Mouse (Mus musculus) limb, embryonic 15.5 days (tissue): ENCODE measurements around the gene Ptpn18. TPM values are rescaled to one million over a fixed set of nuclear protein-coding genes. Genes with fewer than 3 reads are reported as not detected.
A peak's percentile ranks its signal among the peaks of the same experiment; 100 is the strongest.
"Not testable (repeated sequence)": the region's sequence is repeated elsewhere in the genome, so short reads cannot be mapped to it uniquely, and the experiment has no call there.

Experiments used
- ATAC-seq: fragments of 200-750 bp; cut with Nextera tagmentation; 2 replicates; pipeline ENCODE4 v1.8.0; 2017; ENCODE audit warnings: low read depth, moderate TSS enrichment; ENCODE audit not compliant: insufficient number of reproducible peaks, low FRiP score, low TSS enrichment
- H3K27ac ChIP-seq: fragments of 300-500 bp; sonication (generic); 2 replicates; pipeline ENCODE4 v1.5.1; 2015; ENCODE audit warnings: moderate library complexity, mild to moderate bottlenecking, inconsistent platforms
- H3K27me3 ChIP-seq: fragments of 300-500 bp; sonication (generic); 2 replicates; pipeline ENCODE4 v1.6.1; 2015; ENCODE audit warnings: inconsistent platforms
- H3K36me3 ChIP-seq: fragments of 300-500 bp; sonication (generic); 2 replicates; pipeline ENCODE4 v1.6.1; 2015; ENCODE audit warnings: inconsistent platforms
- H3K4me1 ChIP-seq: fragments of 300-500 bp; sonication (generic); 2 replicates; pipeline ENCODE4 v1.6.1; 2015; ENCODE audit warnings: inconsistent platforms
- H3K4me2 ChIP-seq: fragments of 300-500 bp; sonication (generic); 2 replicates; pipeline ENCODE4 v1.6.1; 2015; ENCODE audit warnings: mild to moderate bottlenecking, inconsistent platforms
- H3K4me3 ChIP-seq: fragments of 300-500 bp; sonication (generic); 2 replicates; pipeline ENCODE4 v1.5.1; 2015; ENCODE audit warnings: mild to moderate bottlenecking, inconsistent platforms
- H3K9ac ChIP-seq: fragments of 300-500 bp; sonication (generic); 2 replicates; pipeline ENCODE4 v1.6.1; 2015; ENCODE audit warnings: inconsistent platforms
- H3K9me3 ChIP-seq: fragments of 300-500 bp; sonication (generic); 2 replicates; pipeline ENCODE4 v1.6.1; 2016; ENCODE audit warnings: inconsistent platforms
- WGBS: fragments of 180-500 bp; shearing (Covaris S2); methylation state at CpG from one replicate; pipeline ENCODE4 v1.1.7; 2015; 5-methylcytosine and 5-hydroxymethylcytosine counted together
- polyA plus RNA-seq: library from polyadenylated mRNA; unstranded; fragments of >200 nt; fragmentation: Nextera tagmentation; extraction: Ambion mirVana; gene quantifications from 2 replicates; pipeline ENCODE4 v1.2.1, GENCODE M21; 2015

Gene Ptpn18
- polyA plus RNA-seq, 1 experiment from 2014 or later: 17.4 TPM

DNA sequence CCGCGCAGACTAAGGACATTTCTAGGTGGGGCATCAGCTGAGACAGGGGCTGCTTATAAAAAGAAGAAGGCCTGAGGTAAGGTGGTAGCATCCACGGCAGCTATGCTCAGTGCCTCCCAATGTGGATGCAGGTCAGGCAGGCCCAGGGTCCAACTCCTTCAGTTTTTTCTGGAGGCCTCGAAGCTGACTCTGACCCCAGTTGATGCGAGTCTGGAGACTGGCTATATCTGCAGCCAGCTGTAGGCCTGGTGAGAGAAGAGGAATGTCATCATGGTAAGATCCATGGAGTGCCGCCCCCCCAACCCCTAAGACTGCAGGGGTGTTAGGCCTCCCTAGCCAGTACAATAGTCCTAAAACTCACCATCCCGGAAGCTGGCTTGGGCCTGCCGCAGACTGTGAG, 22.2 kb upstream of the Ptpn18 start:
- not testable (repeated sequence) for H3K27ac ChIP-seq, H3K9ac ChIP-seq, H3K4me2 ChIP-seq, H3K36me3 ChIP-seq, H3K27me3 ChIP-seq, H3K9me3 ChIP-seq, ATAC-seq, H3K4me3 ChIP-seq
- 93% methylated on average over 8 of the region's 8 CpGs for WGBS
- H3K4me1 ChIP-seq: peaks cover 32% of the 10 kb centered on the region

- H3K27ac ChIP-seq: no peak overlapping the region
Observed at GRCm38 (mm10) chr1:34438381-34439051, 21.0 kb upstream of the Ptpn18 start.

DNA sequence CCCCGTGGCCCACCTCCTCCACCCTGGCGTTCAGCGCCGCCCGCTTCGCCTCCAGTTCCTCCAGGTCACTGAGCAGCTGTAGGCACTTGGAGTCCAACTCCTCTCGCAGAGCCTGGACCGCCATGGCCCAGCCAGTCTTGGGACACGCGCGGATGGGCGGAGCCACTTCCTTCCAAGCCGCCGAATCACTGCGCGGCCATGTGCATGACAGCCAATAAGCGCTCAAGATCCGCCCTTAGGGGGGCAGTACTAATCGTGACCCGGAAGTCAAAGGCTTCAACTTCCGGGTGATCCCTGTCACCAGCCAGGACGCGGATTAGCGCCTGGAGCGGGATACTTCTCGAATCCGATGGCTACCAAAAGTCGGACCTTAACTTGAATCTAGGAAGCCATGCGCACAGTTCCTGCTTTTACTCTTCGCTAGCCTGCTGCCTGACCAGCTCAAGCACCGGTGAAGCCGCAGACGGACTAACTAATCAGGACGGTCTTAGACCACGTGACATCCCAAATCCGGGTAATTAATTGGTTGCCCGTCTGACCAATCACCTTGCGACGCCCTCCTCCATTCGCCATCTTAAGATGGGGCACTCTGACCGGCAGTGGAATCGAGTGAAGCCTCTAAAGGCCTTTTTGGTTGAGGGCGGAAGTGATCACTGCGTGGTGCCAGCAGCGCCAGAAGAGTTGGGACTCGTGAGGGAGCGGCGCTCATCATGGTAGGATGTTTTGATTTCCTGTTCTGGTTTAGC, 20.2 kb upstream of the Ptpn18 start, which contains the start of the genes Ccdc115 and Imp4:
Ccdc115 (minus strand) TSS at position 458 of the 746 bp plus-strand sequence.
Imp4 (plus strand) TSS at position 637 of the 746 bp plus-strand sequence.
- Histone ChIP-seq H3K4me2 (peak within 1 kb of the TSS; percentile 61), H3K9me3 (no peaks in the 10 kb centered on the region), H3K27ac (peak within 1 kb of the TSS; percentile 76), H3K9ac (peak within 1 kb of the TSS; percentile 49), H3K4me1 (peaks cover 18% of the 10 kb centered on the region), H3K4me3 (peak within 1 kb of the TSS; percentile 67), H3K36me3 (peaks cover 22% of the 10 kb centered on the region), H3K27me3 (no peaks in the 10 kb centered on the region)
- under 1% methylated on average over 48 of the region's 48 CpGs for WGBS
- ATAC-seq: peak; percentile 96

More at GRCm38 (mm10) chr1:34438381-34439051, 21.0 kb upstream of the Ptpn18 start:
- Histone ChIP-seq H3K4me2 (peak overlapping the region; percentile 61), H3K9me3 (no peaks in the 10 kb centered on the region), H3K9ac (no peak overlapping the region), H3K4me3 (peak overlapping the region; percentile 67), H3K27me3 (no peaks in the 10 kb centered on the region), H3K36me3 (peaks cover 13% of the 10 kb centered on the region), H3K4me1 (peaks cover 22% of the 10 kb centered on the region)
- ATAC-seq: no peak
- WGBS: 39% methylated on average over 15 of the region's 20 CpGs

DNA sequence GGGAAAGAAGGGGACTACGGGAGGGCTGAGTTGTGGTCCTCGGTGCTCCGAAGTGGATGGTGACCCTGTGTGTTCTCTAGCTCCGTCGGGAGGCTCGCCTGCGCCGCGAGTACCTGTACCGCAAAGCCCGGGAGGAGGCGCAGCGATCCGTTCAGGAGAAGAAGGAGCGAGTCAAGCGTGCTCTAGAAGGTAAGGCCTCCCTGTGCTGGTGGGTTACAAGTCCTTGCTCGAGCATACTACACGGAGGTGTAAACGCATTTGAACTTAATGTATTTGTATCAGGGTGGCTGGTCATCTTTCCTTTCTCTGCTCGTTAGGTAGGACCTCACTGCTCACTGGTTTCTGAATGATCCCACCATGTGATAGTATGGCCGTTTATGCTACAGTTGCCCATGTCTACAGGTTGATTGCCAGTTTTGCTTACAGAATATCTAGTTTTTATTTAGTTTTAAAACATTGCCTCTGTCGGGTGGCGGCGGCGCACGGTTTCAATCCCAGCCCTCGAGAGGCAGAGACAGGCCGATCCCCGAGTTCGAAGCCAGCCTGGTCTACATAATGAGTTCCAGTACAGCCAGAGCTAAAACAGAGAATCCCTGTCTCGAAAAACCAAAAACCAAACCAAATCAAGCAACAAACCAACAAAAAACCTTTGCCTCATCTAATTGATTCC, 19.5 kb upstream of the Ptpn18 start:
- peak overlapping the region; percentile 67 for H3K4me3 ChIP-seq
- peak overlapping the region; percentile 31 for H3K9ac ChIP-seq
- peak overlapping the region; percentile 54 for H3K27ac ChIP-seq
- peaks cover 17% of the 10 kb centered on the region for H3K4me1 ChIP-seq
- H3K36me3 ChIP-seq: peaks cover 29% of the 10 kb centered on the region
- no peaks in the 10 kb centered on the region for H3K9me3 ChIP-seq
- ATAC-seq: no peak; the same call in 1 of the 2 replicates
- H3K4me2 ChIP-seq: peak overlapping the region; percentile 59
- no peaks in the 10 kb centered on the region for H3K27me3 ChIP-seq
- 7% methylated on average over 31 of the region's 31 CpGs for WGBS

- no peak for ATAC-seq
- Histone ChIP-seq H3K9ac (no peak overlapping the region), H3K4me1 (peaks cover 13% of the 10 kb centered on the region), H3K27ac (no peak overlapping the region), H3K36me3 (peaks cover 41% of the 10 kb centered on the region), H3K4me2 (no peak overlapping the region), H3K27me3 (no peaks in the 10 kb centered on the region), H3K4me3 (no peak overlapping the region), H3K9me3 (no peaks in the 10 kb centered on the region)
- 91% methylated on average over 6 of the region's 6 CpGs for WGBS
Observed at GRCm38 (mm10) chr1:34443124-34443523, 16.4 kb upstream of the Ptpn18 start.

GRCm38 (mm10) chr1:34458431-34458830, 1.1 kb upstream of the Ptpn18 start:
- ATAC-seq: no peak
- WGBS: 32% methylated on average over 8 of the region's 8 CpGs
- Histone ChIP-seq H3K4me1 (peaks cover 11% of the 10 kb centered on the region; the same call in 1 of the 2 replicates), H3K27me3 (peaks cover 56% of the 10 kb centered on the region), H3K36me3 (no peaks in the 10 kb centered on the region), H3K4me2 (no peak overlapping the region), H3K4me3 (no peak overlapping the region), H3K27ac (no peak overlapping the region), H3K9ac (no peak overlapping the region), H3K9me3 (no peaks in the 10 kb centered on the region)

DNA sequence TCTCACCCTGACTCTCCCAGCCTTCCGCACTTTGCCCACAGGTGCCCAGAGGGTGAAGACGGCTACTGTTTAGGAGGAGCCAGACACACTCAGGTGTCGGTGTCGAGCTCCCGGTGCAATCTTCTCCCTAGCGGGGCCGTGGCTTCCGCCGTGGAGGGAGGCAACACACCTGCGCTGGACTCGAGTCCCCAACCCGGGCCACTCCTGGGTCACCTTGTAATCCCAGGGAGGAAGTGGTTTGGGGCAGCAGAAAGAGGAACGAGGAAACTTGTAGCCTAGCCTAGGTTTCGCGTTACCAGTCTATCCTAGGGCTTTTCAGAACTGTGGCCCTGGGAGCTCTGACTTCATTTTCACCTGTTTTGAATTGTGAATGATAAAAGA, 489 bp downstream of the Ptpn18 start:
- Histone ChIP-seq H3K4me1 (peaks cover 11% of the 10 kb centered on the region; the same call in 1 of the 2 replicates), H3K9ac (peak overlapping the region; percentile 31; the same call in 1 of the 2 replicates), H3K36me3 (no peaks in the 10 kb centered on the region), H3K27ac (no peak overlapping the region), H3K4me3 (peak overlapping the region; percentile 56), H3K9me3 (no peaks in the 10 kb centered on the region), H3K27me3 (peaks cover 56% of the 10 kb centered on the region), H3K4me2 (peak overlapping the region; percentile 92)
- no peak for ATAC-seq
- 2% methylated on average over 15 of the region's 15 CpGs for WGBS

DNA sequence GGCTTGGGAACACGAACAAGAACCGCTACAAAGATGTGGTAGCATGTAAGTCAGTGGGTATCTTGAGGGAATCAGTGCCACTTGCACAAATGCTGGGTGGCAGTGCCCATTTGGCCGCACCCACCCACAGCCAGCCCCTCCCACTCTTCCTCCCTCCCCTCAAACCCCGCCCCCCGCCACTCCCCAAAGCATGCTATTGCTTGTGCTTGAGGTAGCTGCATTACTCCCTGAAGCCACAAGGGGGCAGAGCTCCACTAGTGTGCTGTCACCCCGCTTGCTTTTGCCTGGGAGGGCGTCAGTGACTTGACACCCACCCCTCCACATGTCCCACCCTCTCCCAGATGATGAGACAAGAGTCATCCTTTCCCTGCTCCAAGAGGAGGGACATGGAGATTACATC, 3.2 kb downstream of the Ptpn18 start:
- no peak overlapping the region for H3K4me3 ChIP-seq
- 19% methylated on average over 7 of the region's 7 CpGs for WGBS
- H3K27me3 ChIP-seq: peaks cover 48% of the 10 kb centered on the region
- H3K4me1 ChIP-seq: peaks cover 11% of the 10 kb centered on the region; the same call in 1 of the 2 replicates
- no peaks in the 10 kb centered on the region for H3K9me3 ChIP-seq
- no peak overlapping the region for H3K4me2 ChIP-seq
- ATAC-seq: no peak
- H3K36me3 ChIP-seq: no peaks in the 10 kb centered on the region
- H3K27ac ChIP-seq: no peak overlapping the region
- no peak overlapping the region for H3K9ac ChIP-seq

GRCm38 (mm10) chr1:34464310-34464817, 4.8 kb downstream of the Ptpn18 start:
- Histone ChIP-seq H3K9me3 (no peaks in the 10 kb centered on the region), H3K4me1 (peaks cover 6% of the 10 kb centered on the region; the same call in 1 of the 2 replicates), H3K36me3 (no peaks in the 10 kb centered on the region), H3K4me3 (no peak overlapping the region), H3K27me3 (peaks cover 32% of the 10 kb centered on the region), H3K27ac (no peak overlapping the region), H3K4me2 (no peak overlapping the region), H3K9ac (no peak overlapping the region)
- 80% methylated on average over 8 of the region's 8 CpGs for WGBS
- no peak for ATAC-seq

GRCm38 (mm10) chr1:34465445-34465844, 5.9 kb downstream of the Ptpn18 start:
- no peaks in the 10 kb centered on the region for H3K4me1 ChIP-seq
- WGBS: 78% methylated on average over 6 of the region's 6 CpGs

GRCm38 (mm10) chr1:34468051-34468450, 8.5 kb downstream of the Ptpn18 start:
- Histone ChIP-seq H3K27ac (no peak overlapping the region), H3K36me3 (no peaks in the 10 kb centered on the region), H3K4me3 (no peak overlapping the region), H3K4me1 (peaks cover 12% of the 10 kb centered on the region), H3K9ac (no peak overlapping the region), H3K27me3 (peaks cover 7% of the 10 kb centered on the region), H3K9me3 (no peaks in the 10 kb centered on the region), H3K4me2 (no peak overlapping the region)
- no peak for ATAC-seq
- WGBS: 68% methylated on average over 3 of the region's 3 CpGs

More at GRCm38 (mm10) chr1:34465445-34465844, 5.9 kb downstream of the Ptpn18 start:
- Histone ChIP-seq H3K9ac (no peak overlapping the region), H3K27me3 (peaks cover 21% of the 10 kb centered on the region; the same call in 1 of the 2 replicates), H3K4me2 (no peak overlapping the region), H3K9me3 (no peaks in the 10 kb centered on the region), H3K4me3 (no peak overlapping the region), H3K27ac (no peak overlapping the region), H3K36me3 (no peaks in the 10 kb centered on the region)
- no peak for ATAC-seq
